Mouse (Mus musculus) kidney, postnatal 4 days (tissue): ENCODE measurements at regions not wholly inside any gene's neighbourhood (a gene's known extent, or its start where the extent isn't known, plus 50 kb on each side); places are given as distances from the start of the nearest gene placed in this dataset.
"Not testable (repeated sequence)": the region's sequence is repeated elsewhere in the genome, so short reads cannot be mapped to it uniquely, and the experiment has no call there.

Source experiments
- DNase-seq, 2 experiments: peaks; one replicate each; pipeline ENCODE4 v3.0.0; 2021; ENCODE audit warnings: mixed read lengths in 2 of 2

- no peak for DNase-seq
These were observed 984.9 kb upstream of the Gm12353 start for GRCm38 (mm10) chr4:18620361-18620760.

GRCm38 (mm10) chr4:18639035-18639434, 966.2 kb upstream of the Gm12353 start:
- no peak for DNase-seq

- peak; percentile 48 to 50 for DNase-seq
These were observed 956.1 kb upstream of the Gm12353 start for GRCm38 (mm10) chr4:18649153-18649552.

GRCm38 (mm10) chr4:18685891-18686544, 919.2 kb upstream of the Gm12353 start:
- DNase-seq: no peak

- no peak for DNase-seq
These were observed 911.2 kb upstream of the Gm12353 start for GRCm38 (mm10) chr4:18694076-18694475.

- DNase-seq: no peak
These were observed 909.0 kb upstream of the Gm12353 start for GRCm38 (mm10) chr4:18696246-18696645.

GRCm38 (mm10) chr4:18744241-18744640, 861.0 kb upstream of the Gm12353 start:
- no peak for DNase-seq

- DNase-seq: no peak
These were observed 816.9 kb upstream of the Gm12353 start for GRCm38 (mm10) chr4:18788398-18788797.

- DNase-seq: peak; percentile 15 to 29
These were observed 809.4 kb upstream of the Gm12353 start for GRCm38 (mm10) chr4:18795740-18796394.

GRCm38 (mm10) chr4:18796395-18796740, 808.9 kb upstream of the Gm12353 start:
- no peak for DNase-seq

- not testable (repeated sequence) for DNase-seq
These were observed 802.1 kb upstream of the Gm12353 start for GRCm38 (mm10) chr4:18803109-18803508.
